Mouse (Mus musculus) spleen, adult 12 weeks (tissue): ENCODE measurements at regions not wholly inside any gene's neighbourhood (a gene's known extent, or its start where the extent isn't known, plus 50 kb on each side); places are given as distances from the start of the nearest gene placed in this dataset.

Source experiments
- DNase-seq: peaks from one replicate; pipeline ENCODE4 v3.0.0; 2022; ENCODE audit warnings: low spot score

- DNase-seq = no peak
Measured at GRCm38 (mm10) chr14:120560416-120560815, 82.2 kb downstream of the Rap2a start.

- no peak for DNase-seq
Measured at GRCm38 (mm10) chr14:120560987-120561386, 82.7 kb downstream of the Rap2a start.

DNA sequence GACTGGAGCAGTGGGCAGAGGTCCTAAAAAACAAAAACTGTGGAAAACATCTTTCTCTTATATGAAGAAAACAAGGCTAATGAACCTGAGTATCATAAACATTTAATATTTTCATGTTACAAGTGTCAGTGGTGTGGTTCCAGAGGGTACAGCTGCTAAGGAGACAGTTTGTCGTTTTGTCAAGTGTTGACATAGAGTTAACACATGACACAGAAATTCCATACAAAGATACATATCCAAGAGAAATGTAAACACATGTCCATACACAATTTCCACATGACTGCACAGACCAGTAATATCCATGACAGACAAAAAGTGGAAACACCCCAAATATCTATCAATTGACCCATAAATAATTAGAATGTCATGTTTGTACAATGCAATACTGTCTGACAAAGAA is 88.7 kb downstream of the Rap2a start:
- no peak for DNase-seq

- DNase-seq = no peak
Measured at GRCm38 (mm10) chr14:120568054-120568453, 89.8 kb downstream of the Rap2a start.

- no peak for DNase-seq
Measured at GRCm38 (mm10) chr14:120572238-120572637, 94.0 kb downstream of the Rap2a start.

GRCm38 (mm10) chr14:120575202-120575601 is 97.0 kb downstream of the Rap2a start:
- no peak for DNase-seq

DNA sequence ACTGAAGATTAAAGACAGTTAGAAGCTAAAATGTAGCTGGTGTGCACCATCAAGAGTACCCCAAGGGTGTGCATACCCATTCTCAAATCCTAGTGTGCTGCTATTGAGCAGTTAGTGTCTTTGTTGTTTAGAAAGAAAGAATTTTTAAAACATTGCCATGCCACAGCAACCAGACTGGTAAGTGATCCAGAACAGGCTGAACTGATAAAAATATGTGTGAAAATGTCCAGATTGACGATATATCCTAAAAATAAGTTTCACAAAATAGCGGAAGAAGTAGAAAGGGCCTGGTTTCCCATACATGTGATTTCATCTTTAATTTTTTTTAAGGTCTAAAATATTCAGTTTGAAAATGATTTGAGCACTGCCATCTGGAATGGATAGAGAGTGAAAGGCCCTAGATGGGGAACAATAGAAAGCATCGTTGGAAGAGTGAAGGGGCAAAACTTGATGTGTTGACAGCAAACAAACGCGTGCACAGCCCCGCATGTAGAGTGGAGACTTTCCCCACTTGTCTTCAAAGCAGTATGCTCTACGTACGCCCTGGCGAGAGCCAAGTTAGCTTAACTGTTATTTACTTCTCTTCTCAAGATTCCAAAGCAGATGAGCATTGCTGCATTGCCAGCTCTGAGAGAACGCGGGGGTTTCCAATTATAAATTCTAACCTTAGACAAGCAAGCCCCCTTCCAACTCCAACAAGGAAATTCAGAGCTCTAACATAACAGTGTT is 100.3 kb downstream of the Rap2a start:
- no peak for DNase-seq

- no peak for DNase-seq
Measured at GRCm38 (mm10) chr14:120583807-120584206, 105.6 kb downstream of the Rap2a start.

GRCm38 (mm10) chr14:120592191-120592590 is 113.9 kb downstream of the Rap2a start:
- DNase-seq = no peak

DNA sequence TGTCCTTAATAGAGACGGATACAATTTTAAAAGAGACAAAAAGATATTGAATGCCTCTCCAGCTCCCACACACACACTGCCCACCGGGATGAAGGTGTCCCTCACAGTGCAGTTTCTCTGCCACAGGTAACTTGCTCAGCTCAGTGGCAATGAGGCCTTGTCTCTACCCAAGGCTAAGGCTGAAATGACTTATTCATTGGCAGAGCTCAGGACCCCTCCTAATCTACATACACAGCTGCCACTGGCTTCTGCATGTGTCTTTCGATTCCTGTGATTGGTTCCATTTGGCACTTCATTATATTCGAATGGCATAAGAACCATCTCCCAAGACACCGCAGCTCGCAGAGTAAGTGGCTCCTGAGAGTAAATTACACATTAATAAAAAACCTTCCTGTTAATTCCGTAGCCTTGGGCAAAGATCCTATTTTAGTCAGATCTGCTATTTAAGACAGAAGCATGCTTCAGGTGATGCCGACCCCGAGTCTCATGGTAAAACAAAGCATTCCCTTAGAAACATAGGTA is 122.2 kb downstream of the Rap2a start:
- no peak for DNase-seq

DNA sequence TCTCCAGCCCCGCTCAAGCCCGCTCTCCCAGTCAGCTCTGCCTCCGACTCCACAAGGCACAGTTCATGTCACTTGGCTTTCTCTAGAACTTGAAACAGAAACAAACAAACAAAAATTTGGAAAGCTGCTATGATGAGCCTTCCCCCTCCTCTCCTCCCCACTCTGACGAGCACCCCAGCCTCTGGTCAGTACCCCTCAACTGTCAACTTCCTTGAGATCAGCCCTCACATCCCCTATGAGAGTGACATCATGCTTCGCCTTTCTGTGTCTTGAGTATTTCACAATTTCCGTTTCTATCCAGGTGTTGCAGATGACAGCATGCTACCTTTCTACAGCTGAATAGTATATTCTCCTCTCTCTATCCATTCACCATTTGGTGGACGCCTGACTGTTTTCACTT is 123.3 kb downstream of the Rap2a start:
- no peak for DNase-seq

DNA sequence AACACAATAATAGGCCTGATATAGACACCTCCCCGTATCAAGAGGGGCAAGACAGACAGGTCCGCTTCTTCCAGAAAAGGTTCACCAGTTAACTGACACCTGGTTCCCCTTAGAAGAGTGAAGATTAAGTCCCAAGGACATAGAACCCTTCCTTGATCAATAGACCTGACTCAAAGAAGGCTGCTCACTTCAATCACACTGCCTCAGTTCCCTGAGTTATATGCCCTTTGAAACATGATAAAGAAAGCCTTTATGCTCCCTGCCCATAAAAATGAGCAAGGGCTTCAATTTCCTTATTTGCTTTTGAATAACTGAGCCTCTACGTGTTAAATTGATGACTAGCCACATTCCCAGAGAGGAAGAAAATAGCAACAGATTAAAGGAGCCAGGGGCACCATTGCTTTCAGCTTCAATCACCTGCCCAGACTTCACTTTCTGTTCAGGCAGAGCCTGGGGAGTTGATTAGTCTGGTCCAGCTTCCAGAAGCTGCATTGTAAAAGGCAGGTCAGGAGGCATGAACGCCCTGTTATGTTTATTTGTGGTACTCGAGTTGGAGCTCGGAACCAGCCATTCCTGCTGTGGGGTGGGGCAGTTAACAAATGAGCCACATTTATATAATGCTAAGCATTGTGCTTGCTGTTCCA is 125.7 kb downstream of the Rap2a start:
- DNase-seq = no peak

DNA sequence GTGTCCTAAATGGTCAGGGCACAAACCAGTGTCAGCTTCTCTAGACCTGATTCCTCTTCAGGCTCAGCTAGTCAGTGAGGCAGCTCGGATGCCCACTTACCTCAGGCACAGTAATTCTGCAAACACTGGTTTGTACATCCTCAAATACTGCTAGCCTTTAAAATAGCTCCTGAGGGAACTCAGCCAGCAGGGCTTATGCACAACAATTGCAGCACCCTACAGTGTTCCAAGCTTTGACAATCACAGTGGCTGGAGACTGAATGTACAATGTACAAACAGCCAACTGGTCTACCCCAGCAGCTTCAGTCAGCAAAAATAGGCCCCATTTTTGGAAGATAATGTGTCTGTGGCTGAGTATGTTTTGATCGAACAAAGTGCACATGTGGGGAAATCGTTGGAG is 129.6 kb downstream of the Rap2a start:
- DNase-seq = no peak

- DNase-seq = no peak
Measured at GRCm38 (mm10) chr14:120611311-120611710, 133.1 kb downstream of the Rap2a start.

GRCm38 (mm10) chr14:120626223-120626935 is 148.1 kb downstream of the Rap2a start:
- DNase-seq = no peak

- no peak for DNase-seq
Measured at GRCm38 (mm10) chr14:120626936-120627277, 148.7 kb downstream of the Rap2a start.

GRCm38 (mm10) chr14:120632771-120633170 is 154.5 kb downstream of the Rap2a start:
- no peak for DNase-seq

DNA sequence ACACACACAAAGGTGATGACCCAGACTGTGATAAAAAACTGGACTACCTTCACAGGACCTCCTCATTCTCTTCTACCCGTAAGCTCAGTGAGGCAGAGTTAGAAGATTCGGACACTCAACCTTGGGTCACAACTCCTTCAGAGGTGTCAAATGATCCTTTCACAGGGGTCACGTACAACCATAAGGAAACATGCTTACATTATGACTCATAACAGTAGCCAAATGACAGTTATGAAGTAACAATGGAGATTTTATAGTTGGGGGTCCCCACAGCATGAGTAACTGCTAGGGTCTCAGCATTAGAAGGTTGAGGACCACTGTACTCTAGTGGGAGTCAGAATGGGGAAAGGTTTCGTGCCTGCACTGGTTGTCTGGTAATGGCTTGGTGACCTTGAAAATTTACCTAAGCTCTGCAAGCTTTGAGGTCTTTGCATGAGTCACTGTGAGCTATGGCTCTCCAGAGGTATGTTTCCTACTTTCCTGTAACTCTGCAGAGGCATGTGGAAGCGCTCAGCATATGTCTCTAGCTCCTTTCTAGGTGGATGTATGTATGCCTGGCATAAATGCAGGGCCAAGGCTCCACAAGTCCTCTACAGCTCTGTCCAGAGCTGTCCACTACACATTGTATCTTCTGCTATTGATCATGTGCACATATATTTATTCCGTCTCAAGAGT is 158.6 kb downstream of the Rap2a start:
- no peak for DNase-seq

DNA sequence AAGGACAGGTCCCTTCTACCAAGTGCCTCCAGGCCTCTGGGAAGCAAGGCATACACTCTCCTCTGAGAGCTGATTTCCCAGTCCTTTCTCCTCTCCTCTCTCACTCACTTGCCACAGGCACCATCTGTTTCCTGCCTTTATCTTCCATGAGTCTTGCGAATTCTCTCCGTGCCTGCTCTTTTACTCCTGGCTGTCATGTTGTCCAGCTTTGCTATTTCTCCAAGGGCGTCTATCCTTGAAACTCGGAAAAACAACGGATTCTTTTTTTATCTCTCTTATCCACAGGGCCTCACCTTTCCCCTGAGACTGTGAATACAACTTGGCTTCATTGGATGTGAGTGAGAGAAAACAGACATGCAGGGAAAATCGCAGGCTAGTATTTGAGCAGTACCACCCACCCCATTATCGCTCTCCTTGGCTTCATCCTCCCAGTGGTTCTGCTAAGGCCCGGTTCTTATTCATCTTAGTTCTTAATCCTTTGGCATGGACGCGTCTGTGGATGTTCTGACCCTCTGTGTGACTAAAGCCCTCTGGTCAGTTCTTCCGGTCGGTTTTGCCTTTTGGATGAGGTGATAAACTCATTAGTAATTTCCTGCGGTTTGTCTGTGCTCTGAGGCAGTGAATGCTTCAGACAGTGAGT is 159.4 kb downstream of the Rap2a start:
- no peak for DNase-seq

- no peak for DNase-seq
Measured at GRCm38 (mm10) chr14:120642591-120642990, 164.3 kb downstream of the Rap2a start.

DNA sequence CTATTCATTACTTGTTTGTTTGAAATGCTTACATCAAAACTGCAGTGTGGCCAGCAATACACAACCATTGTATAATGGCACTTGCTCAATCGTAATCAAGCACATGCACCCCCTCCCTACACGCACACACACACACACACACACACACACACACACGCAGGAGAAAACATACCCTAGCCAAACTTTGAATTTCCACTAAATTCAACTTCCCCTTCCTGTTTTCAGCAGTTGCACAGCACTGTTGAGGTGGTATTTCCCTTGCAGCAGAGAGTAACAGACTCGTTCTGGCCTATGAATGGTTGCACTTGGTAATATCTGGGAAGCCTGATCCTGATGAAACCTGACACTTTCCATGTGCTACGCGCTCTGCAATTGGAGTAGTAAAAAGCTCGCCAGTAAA is 173.8 kb downstream of the Rap2a start:
- DNase-seq = no peak

DNA sequence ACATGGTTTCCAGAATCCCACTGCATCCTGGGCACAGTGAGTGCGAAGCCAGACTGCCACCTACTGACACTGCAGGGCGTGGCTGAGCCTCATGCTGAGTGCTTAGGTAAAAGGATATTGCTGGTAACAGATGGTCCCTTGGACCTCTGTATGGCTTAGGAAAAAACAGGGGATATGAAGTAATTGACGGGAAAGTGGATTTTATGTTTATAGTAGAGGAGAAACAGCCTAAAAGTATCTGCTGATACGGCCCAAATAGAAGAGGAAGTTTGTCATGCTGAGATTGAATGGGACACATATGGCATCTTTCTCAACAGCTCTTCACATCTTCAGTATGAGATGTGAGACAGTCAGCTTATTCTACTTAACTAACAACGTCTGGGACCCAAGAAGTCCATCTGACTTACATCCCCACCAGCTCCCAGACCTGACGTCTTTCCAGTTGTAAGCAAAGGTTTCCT is 182.1 kb downstream of the Rap2a start:
- no peak for DNase-seq
